Mouse (Mus musculus) lung, postnatal 0 days (tissue): ENCODE results near the gene H2-K1. TPM values are rescaled to one million over a fixed set of nuclear protein-coding genes. Genes with fewer than 3 reads are reported as not detected.

ENCODE experiments used
- ATAC-seq: fragments of 200-750 bp; cut with Nextera tagmentation; 2 replicates; pipeline ENCODE4 v1.8.0; 2017; ENCODE audit warnings: moderate library complexity
- DNase-seq: peaks from one replicate; pipeline ENCODE4 v3.0.0-alpha.2; 2016; ENCODE audit warnings: low spot score
- H3K27ac ChIP-seq: fragments of 300-500 bp; sonication (generic); 2 replicates; pipeline ENCODE4 v1.5.1; 2014; ENCODE audit warnings: antibody characterized with exemption, mild to moderate bottlenecking, low read length, mixed read lengths
- H3K27me3 ChIP-seq: fragments of 300-500 bp; sonication (generic); replicated peaks from 2 replicates; pipeline ENCODE4 v1.6.1; 2014; ENCODE audit warnings: low read length, mixed read lengths; ENCODE audit not compliant: insufficient read depth
- H3K36me3 ChIP-seq: fragments of 300-500 bp; sonication (generic); 2 replicates; pipeline ENCODE4 v1.6.1; 2014; ENCODE audit warnings: low read length, mixed read lengths; ENCODE audit not compliant: insufficient read depth
- H3K4me1 ChIP-seq: fragments of 300-500 bp; sonication (generic); 2 replicates; pipeline ENCODE4 v1.6.1; 2014; ENCODE audit warnings: antibody characterized with exemption, low read depth, low read length, mixed read lengths; ENCODE audit not compliant: insufficient read depth
- H3K4me2 ChIP-seq: fragments of 300-500 bp; sonication (generic); replicated peaks from 2 replicates; pipeline ENCODE4 v1.6.1; 2014; ENCODE audit warnings: low read depth, mild to moderate bottlenecking, low read length, moderate library complexity, mixed read lengths
- H3K4me3 ChIP-seq: fragments of 300-500 bp; sonication (generic); 2 replicates; pipeline ENCODE4 v1.5.1; 2014; ENCODE audit warnings: low read depth, low read length
- H3K9ac ChIP-seq: fragments of 300-500 bp; sonication (generic); replicated peaks from 2 replicates; pipeline ENCODE4 v1.6.1; 2014; ENCODE audit warnings: low read depth, mild to moderate bottlenecking
- H3K9me3 ChIP-seq: fragments of 300-500 bp; sonication (generic); 2 replicates; pipeline ENCODE4 v1.6.1; 2016; ENCODE audit warnings: low read length, mixed read lengths
- CTCF ChIP-seq: IDR thresholded peaks from 2 replicates; pipeline ENCODE4 v1.5.1; 2016; ENCODE audit warnings: antibody characterized with exemption, mild to moderate bottlenecking
- EP300 ChIP-seq: IDR thresholded peaks from 2 replicates; pipeline ENCODE4 v1.6.1; 2016; ENCODE audit warnings: antibody characterized with exemption, mild to moderate bottlenecking, control low read depth
- WGBS: fragments of 180-500 bp; shearing (Covaris S2); extraction: QIAGEN DNeasy Blood & Tissue Kit; methylation state at CpG from one replicate; pipeline ENCODE4 v1.1.7; 2014; 5-methylcytosine and 5-hydroxymethylcytosine counted together
- polyA plus RNA-seq: library from polyadenylated mRNA; unstranded; fragments of >200 nt; fragmentation: Nextera tagmentation; extraction: Ambion mirVana; gene quantifications from 2 replicates; pipeline ENCODE4 v1.2.1, GENCODE M21; 2015

The H2-K1 gene
- polyA plus RNA-seq, 1 experiment from 2014 or later = 222 TPM

DNA sequence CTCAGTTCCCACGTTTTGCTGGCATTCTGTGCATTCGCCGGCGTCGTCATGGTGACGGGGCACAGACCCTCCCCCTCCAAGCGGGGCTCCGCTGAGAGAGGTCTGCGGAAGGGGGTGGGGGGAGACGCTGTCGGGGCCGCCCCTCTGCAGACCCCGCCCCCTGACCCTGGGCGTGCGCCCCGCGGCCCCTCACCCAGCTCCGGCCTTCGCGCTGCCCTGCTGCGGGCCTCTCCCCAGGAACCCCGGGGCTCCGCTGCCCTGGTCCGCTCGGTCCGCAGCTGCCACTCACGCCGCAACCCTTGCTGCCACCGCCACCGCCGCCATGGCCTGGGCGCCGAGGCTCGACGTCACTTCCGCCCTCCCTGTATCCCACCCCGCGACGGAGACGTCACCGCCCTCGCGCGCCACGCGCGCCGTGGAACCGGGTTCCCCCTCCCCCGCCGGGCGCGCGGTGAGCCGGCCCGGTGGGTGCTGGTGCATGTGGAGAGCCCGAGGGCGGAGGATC is 24.2 kb upstream of the H2-K1 start, which contains the start of gene Ring1:
TSS of gene Ring1 (minus strand) at position 364 of the 505 bp plus-strand sequence.
- peak within 1 kb of the TSS; percentile 92 for H3K4me2 ChIP-seq
- no peaks in the 10 kb centered on the region for H3K9me3 ChIP-seq
- no peaks in the 10 kb centered on the region for H3K27me3 ChIP-seq
- H3K27ac ChIP-seq = peak within 1 kb of the TSS; percentile 81
- H3K4me3 ChIP-seq = peak within 1 kb of the TSS; percentile 76
- peak; percentile 85 for DNase-seq
- no peak for TF ChIP-seq EP300
- TF ChIP-seq CTCF = no peak
- peak within 1 kb of the TSS; percentile 81 for H3K9ac ChIP-seq
- WGBS = under 1% methylated on average over 44 of the region's 58 CpGs
- peaks cover 8% of the 10 kb centered on the region for H3K36me3 ChIP-seq
- ATAC-seq = peak; percentile 76
- peaks cover 13% of the 10 kb centered on the region; the same call in 1 of the 2 replicates for H3K4me1 ChIP-seq

DNA sequence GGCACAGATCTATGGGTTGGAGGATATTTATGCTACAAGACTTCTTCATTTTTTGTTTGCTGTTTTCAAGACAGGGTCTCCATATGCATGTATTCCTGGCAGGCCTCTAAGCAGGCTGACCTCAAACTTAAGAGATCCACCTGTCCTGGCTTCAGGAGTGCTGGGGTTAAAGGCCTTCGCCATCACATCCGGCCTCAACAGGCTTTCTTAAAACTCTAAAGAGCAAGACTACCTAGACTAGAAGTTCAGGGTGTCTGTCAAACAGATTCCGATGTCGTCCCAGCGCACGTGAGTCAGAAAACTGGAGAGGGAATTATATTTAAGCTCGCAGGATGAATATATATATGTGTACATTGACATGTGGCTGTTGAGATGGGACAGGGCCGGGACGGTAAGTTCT is 23.5 kb upstream of the H2-K1 start:
- Histone ChIP-seq H3K9me3 (no peaks in the 10 kb centered on the region), H3K4me3 (peak overlapping the region; percentile 76), H3K27me3 (no peaks in the 10 kb centered on the region), H3K9ac (peak overlapping the region; percentile 81; the same call in 1 of the 2 replicates), H3K4me1 (peaks cover 12% of the 10 kb centered on the region; the same call in 1 of the 2 replicates), H3K27ac (0 out of 2 replicates have a peak overlapping the region, but pooled peaks have one; percentile 81), H3K4me2 (peak overlapping the region; percentile 92), H3K36me3 (peaks cover 2% of the 10 kb centered on the region; the same call in 1 of the 2 replicates)
- no peak for TF ChIP-seq EP300
- TF ChIP-seq CTCF = no peak
- 51% methylated on average over 9 of the region's 9 CpGs for WGBS
- DNase-seq (no peak), ATAC-seq (no peak)

DNA sequence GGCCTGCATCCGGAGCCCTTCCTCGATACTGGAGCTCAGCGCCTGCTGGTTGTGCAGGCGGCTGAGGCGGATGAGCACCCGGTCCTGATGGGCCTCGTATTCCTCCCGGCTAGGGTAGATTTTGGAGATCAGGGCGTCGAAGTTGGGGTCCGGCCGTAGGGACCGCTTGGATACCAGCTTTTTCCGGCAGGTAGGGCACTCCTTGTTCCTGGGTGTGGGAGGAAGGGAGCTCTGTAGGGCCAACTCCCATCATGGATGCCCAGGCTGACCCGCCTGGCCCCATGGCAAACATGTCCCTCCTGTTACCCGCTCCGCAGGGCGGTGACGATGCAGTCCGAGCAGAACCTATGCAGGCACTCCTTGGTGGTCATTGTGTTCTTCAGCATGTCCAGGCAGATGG is 22.8 kb upstream of the H2-K1 start:
- Histone ChIP-seq H3K9me3 (no peaks in the 10 kb centered on the region), H3K27me3 (no peaks in the 10 kb centered on the region), H3K4me3 (no peak overlapping the region), H3K9ac (no peak overlapping the region), H3K4me1 (peaks cover 12% of the 10 kb centered on the region; the same call in 1 of the 2 replicates), H3K27ac (no peak overlapping the region), H3K4me2 (no peak overlapping the region), H3K36me3 (no peaks in the 10 kb centered on the region)
- TF ChIP-seq CTCF (no peak), EP300 (no peak)
- ATAC-seq (no peak), DNase-seq (no peak)
- 97% methylated on average over 20 of the region's 20 CpGs for WGBS

DNA sequence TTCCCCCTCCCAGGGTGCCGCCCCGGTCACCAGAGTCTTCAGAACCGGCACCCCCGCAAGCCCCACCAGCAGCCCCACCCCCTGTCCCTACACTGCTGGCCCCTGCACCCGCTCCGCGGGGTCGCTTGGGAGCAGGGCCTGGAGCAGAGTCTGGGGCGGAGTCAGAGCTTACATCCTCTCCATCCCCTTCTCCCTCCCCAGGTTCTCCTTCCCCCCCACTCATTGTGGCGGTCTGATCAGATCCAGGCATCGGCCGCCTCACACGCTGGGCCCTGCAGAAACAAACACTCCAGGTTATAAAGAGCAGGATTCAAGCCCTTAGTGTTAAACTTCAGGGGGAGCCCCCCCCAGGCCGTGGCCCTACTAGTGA is 22.3 kb upstream of the H2-K1 start:
- H3K27ac ChIP-seq = no peak overlapping the region
- no peak overlapping the region for H3K4me3 ChIP-seq
- no peak overlapping the region for H3K4me2 ChIP-seq
- H3K36me3 ChIP-seq = no peaks in the 10 kb centered on the region
- H3K27me3 ChIP-seq = no peaks in the 10 kb centered on the region
- H3K9me3 ChIP-seq = no peaks in the 10 kb centered on the region
- DNase-seq (no peak), ATAC-seq (no peak)
- no peak overlapping the region for H3K9ac ChIP-seq
- peaks cover 11% of the 10 kb centered on the region; the same call in 1 of the 2 replicates for H3K4me1 ChIP-seq
- WGBS = 88% methylated on average over 14 of the region's 14 CpGs
- TF ChIP-seq EP300 (no peak), CTCF (no peak)

DNA sequence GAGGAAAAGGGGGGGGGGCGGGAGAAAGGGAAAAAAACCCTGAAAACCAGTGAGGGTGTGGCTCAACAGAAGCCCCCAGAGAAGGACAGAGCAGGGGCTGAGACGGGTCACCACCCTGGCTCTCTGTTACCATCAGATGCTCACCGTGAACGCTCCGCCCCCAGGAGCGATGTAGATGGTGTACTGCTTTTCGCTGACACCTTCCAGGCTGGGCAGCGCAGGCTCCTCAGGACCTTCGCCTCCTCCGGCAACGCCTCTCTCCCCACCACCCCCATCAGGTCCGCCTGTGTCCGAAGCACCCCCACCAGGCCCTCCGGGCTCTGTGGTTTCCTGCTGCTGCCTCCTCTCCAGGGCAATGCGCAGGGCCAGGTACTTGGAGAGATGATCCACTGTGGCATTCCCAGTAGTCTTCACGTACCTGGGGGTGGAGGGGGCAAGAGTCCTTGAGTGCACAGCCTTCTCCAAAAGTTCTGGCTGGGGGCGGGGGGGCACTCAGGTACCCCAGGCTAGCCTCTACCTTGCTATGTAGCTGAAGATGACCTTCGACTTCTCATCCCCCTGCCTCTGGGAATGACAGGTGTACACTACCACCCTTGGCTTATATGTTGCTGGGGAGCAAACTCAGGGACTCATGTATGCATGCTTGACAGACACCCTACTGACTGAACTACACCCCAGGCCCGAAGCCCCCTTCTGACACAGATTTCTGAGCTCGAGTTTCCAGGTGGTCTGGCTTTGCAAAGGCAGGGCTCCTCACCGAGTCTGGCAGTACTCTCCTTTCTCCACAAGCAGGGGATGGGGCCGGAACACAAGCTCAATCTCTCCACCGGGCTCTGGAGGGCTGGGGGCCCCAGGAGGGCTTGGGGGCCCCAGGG is 21.6 kb upstream of the H2-K1 start:
- DNase-seq (no peak), ATAC-seq (no peak)
- 95% methylated on average over 19 of the region's 23 CpGs for WGBS
- H3K9ac ChIP-seq = no peak overlapping the region
- H3K4me1 ChIP-seq = peaks cover 5% of the 10 kb centered on the region; the same call in 1 of the 2 replicates
- no peaks in the 10 kb centered on the region for H3K9me3 ChIP-seq
- H3K4me3 ChIP-seq = no peak overlapping the region
- H3K27ac ChIP-seq = no peak overlapping the region
- H3K4me2 ChIP-seq = no peak overlapping the region
- H3K36me3 ChIP-seq = no peaks in the 10 kb centered on the region
- no peaks in the 10 kb centered on the region for H3K27me3 ChIP-seq
- TF ChIP-seq CTCF = no peak
- no peak for TF ChIP-seq EP300

DNA sequence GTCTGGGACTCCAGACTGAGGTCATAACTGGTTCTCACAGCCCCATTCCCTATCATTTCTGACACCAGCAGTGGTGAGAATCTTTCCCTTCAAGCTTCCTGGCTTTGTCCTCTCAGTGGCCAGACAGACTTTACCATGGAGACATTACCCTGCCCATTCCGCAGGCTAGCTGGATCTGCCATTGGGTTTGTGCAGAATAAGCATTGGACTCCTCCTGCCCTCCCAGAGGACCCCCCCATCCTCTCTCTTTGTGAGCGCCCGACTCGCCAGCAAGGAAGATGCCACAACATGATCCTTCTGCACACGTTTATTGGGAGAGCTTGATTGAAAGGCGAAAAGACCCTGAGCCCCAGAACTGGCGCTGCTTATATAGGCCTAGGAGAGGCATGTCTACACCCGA is 13.3 kb upstream of the H2-K1 start:
- Histone ChIP-seq H3K36me3 (no peaks in the 10 kb centered on the region), H3K4me2 (no peak overlapping the region), H3K9me3 (no peaks in the 10 kb centered on the region), H3K4me3 (no peak overlapping the region), H3K27ac (no peak overlapping the region), H3K27me3 (no peaks in the 10 kb centered on the region), H3K4me1 (no peaks in the 10 kb centered on the region), H3K9ac (no peak overlapping the region)
- TF ChIP-seq EP300 = no peak
- no peak for TF ChIP-seq CTCF
- DNase-seq (no peak), ATAC-seq (no peak)
- 97% methylated on average over 8 of the region's 8 CpGs for WGBS
